Mouse (Mus musculus) NIH3T3 (cell line): Measurements from ENCODE around the gene Ptgds.
A peak's percentile ranks its signal among the peaks of the same experiment; 100 is the strongest.

ENCODE experiments used
- DNase-seq: peaks from one replicate; pipeline ENCODE4 v3.0.0-alpha.2; 2012; ENCODE audit warnings: low read depth

Gene Ptgds

DNA sequence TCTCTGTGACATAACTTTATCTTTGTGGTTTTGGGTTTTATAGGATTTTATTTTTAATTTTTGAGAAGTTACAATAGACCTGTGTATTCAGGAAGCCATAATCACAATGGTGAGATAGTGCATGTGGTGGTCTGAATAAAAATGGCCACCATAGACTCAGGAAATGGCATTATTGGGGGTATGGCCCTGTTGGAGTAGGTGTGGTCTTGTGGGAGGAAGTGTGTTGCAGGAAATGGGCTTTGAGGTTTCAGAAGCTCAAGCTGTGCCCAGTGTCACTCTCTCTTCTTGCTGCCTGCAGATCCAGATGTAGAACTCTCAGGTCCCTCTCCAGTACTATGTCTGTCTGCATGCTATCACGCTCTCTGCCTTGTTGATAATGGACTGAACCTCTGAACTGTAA, 10.7 kb upstream of the Ptgds start:
- no peak for DNase-seq

DNA sequence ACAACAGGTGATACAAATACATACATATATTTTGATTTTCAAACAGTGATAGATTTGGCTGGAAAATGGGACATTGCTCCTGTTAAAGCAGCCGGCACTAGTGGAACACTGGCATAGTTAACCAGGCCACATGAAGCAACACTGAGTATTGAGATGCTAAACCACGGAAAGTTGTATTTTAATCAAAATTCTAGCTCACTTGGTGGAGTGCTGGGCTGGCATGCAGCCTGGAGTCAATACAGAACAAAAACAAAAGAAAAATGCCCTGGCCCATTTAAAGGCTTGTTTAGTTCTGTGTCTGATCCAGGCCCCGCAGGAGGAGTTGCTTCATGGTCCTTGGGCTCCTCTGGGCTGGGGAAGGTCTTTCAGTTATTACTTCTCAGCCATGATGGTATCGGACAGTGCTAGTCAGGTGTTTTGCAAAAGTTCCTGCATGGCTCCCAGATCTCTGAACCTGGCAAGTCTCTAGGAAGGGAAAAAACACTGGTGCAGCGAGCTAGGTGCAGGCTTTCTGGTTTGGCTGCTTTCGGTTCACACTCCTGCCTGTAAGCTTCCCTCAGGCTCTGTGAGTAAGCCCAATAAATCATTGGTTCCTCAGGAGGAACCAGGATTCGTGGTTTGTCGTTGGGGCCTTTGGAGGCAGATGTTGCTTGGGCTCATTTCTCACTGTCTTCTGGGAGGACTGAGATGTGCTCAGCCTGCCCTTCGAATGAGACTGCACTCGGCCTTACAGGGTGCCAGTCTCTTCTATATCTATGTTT, 9.9 kb upstream of the Ptgds start:
- peak; percentile 55 for DNase-seq

DNA sequence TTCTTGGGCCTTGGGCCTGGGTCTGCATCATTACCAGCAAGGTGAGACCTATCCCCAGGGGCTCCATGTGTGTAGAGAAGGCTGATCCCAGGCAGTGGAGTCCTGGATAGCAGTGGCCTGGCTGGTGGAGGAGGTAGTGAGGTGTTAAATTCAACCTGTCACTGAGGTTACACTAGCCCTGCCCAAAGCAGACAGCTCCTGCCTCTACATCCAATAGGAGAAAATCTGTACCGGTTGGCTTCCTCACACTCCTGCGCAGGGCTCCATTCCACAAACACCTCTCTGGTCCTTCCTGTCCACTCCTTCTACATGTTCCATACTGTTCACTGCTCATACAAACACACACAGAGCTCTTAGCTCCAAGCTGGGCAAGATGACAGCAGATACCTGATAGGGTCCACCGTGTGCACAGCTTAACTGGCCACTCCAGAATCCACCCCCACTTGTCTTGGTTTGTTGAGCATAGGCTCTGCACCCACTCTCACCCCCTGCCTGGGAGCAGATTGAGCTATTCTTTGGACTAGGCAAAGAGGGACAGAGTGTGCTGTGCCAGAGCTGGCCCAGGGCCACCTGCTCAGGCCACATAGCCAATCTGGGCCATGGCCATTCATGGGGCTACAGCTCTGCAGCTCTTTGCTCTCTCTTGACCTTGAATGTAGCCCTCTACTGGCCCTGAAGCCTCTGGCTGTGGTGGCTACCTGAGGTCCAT, 8.3 kb upstream of the Ptgds start:
- DNase-seq, result no peak

DNA sequence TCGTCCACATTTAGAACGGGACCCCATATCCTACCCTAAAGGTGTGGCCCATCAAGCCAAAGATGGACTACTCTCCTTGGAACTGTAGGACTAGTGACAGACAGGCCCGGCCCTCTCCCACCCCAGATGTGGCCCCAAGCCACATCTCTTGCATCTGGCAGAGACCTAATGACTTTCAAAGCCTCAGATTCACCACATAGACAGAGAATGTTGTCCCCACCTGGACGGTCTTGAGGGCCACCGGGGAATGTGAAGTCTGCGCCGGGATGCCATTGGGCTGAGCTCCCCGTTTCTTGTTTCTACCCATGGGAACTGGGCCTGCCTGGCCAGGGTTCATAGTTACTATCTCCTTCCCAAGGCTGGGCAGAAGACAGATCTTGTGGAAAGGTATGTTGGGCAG, 7.7 kb upstream of the Ptgds start:
- no peak for DNase-seq

DNA sequence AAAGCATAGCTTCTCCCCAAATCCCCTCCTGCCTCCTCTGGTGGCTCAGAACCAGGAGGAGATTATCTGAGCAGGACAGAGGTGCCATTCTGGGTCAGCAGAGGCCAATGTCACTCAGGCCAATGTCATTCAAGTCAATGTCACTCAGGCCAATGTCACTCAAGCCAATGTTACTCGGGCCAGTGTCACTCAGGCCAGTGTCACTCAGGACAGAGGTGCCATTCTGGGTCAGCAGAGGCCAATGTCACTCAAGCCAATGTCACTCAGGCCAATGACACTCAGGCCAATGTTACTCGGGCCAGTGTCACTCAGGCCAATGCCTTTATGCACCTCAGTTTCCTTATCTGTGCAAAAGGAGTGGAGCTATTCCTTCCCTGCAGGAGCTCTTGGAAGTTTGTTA, 2.7 kb upstream of the Ptgds start:
- no peak for DNase-seq

DNA sequence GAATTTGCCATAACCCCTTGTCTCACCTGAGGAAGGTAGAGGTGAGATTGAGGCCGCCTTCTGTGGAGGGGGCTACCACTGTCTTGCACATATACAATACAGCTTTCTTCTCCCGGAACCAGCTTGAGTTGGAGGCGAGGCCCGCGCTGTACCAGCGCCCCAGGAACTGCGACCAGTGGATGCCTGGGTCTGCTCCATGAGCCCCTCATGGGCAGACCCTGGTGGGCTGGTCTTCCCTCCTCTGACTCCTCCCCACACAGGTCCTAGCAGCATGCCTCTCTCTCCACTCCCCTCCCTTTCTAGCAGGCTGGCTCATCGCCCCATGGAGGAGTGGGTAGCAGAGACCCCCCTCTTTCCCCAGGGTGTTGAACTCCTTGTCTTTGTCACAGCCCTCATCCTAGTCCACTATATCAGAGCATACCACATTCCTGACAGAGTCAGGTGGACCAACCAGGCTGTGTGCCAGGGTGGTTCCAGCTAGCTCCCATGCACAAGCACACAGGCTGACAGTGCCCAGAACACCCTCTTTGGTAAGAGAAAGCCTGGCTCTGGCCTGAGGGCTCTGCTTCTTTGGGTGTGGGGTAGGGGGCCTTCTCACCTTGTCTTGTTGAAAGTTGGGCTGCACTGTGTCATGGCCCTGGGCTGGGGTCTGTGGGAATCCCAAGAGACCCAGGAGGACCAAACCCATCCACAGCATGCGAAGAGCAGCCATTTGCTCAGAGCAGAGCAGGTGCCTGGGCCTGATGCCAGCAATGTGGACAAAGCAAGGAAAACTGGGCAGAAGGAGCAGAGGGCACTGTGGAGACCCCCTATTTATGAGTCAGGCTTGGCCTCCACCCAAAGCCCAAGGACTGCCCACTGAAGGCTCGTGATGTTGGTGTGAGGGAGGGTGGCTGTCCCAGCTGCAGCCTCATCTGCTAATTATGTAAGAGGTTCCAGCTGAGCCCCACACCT, 607 bp downstream of the Ptgds start:
- DNase-seq, result peak; percentile 47

DNA sequence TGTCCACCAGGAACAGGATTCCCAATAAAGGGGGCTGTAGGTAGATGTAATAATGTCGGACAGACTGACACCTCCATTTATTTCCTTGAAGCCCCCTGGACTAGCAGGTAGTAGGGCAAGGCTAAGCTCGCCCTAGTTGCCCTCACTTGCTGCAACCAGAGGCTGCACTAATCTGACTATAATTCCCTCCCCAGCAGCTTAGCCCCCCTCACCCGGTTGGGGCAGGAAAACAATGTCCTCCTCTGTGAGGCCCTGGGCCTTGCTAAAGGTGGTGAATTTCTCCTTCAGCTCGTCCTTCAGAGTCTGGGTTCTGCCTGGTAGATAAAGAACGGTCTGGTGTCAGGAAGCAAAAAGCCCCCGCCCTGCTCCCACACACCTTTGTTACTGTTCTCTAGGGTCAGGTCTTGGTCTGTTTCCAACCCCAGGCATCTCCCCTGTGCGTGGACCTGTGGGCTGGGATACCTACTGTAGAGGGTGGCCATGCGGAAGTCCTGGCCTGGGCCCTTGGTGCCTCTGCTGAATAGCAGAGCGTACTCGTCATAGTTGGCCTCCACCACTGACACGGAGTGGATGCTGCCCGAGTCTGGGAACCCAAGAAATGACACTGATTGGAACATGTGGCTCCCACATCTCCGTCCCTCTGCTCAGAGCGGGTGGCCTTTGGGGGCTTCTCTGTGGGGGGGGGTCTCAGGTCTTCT, 2.1 kb downstream of the Ptgds start:
- DNase-seq, result no peak

DNA sequence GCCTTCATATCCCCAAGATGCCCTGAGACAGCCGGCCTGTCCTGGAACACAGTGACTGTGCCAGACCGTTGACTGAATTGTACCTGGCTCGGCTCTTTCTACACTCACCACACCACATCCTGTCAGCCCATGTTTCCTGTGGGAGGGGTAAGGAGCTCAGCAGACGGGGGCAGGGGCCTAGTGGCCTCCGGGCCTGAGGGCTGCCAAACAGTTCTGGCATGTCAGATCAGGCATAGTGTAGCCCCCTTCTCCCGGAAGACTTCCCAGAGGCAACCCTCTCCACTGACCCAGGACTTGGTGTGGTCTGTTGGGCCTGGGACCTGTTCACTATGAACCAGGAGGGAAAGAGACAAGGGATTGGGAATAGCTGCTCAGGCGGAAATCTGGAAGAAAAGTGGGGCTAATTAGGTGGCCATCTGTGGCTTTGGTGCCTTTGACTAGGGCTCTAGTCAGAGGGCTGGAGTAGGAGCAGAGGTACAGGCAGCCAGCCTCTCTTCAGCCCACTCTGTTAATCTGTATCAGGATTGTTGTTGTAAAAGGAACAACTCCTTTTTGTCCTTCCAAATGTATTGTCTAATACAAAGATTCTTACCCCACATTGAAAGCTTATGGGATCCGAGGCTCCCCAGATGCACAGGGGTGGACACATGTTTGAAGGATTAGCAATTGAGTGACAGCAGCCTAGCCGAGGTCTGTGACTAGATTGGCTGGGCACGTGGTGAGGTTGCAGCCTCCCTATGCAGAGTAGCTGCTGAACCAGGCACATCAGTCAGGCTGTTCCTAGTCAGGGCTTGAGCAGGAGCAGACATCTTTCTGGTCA, 3.8 kb downstream of the Ptgds start:
- DNase-seq, result peak; percentile 34

DNA sequence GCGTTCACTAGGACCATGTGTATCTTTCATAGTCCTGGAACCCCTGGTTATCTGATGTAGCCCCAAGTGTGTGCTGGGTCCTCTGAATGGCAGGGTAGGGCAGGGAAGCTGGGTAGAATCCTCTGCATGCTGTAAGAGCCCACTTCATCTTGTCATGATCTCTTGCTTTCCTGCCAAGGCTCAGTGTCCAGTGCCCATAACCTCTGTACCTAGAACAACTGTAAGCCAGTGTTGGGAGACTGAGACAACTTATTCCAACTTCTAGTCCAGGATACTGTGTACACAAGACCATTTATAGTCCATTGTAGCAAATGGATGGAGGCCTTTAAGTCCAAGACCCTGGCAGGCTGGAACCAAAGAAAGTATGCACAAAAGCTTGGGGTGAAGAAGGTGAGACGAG, 4.6 kb downstream of the Ptgds start:
- DNase-seq, result no peak

DNA sequence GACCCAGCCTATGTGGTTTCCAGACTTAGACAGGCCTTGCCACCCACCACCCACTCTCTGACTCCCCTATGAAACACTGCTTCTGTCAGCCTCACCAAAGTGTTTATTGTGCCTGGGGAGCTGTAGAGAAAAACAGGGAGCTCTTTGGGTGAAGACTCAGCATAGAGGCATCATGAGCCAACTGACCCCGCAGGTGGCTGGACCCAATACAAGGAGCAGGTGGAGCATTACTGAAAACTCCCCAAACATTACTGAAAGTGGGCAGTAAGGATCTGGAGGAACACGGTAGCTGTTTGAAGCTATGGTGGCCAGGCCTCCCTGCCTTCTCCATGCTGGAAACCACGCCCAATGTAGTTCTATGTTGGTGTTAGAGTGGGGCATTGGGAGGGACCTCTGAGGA, 6.2 kb downstream of the Ptgds start:
- no peak for DNase-seq

DNA sequence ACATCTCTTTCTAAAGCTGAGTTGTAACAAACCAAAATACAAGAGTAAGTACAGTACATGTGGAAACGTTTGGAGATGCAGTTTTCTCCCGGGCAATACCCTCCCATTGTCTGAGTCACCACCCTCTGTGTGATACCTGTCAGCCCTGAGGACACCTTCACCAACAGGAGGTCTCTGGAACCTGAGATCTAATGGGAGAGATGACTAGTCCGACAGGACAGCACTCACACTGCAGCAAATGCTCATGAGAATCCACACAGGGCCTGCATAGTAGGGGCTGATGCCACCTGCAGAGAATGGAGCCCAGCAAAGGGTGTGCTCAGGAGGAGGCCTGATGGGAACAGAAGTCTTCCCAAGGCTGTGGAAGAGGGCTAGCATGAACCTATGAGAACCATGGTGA, 8.4 kb downstream of the Ptgds start:
- DNase-seq, result no peak

DNA sequence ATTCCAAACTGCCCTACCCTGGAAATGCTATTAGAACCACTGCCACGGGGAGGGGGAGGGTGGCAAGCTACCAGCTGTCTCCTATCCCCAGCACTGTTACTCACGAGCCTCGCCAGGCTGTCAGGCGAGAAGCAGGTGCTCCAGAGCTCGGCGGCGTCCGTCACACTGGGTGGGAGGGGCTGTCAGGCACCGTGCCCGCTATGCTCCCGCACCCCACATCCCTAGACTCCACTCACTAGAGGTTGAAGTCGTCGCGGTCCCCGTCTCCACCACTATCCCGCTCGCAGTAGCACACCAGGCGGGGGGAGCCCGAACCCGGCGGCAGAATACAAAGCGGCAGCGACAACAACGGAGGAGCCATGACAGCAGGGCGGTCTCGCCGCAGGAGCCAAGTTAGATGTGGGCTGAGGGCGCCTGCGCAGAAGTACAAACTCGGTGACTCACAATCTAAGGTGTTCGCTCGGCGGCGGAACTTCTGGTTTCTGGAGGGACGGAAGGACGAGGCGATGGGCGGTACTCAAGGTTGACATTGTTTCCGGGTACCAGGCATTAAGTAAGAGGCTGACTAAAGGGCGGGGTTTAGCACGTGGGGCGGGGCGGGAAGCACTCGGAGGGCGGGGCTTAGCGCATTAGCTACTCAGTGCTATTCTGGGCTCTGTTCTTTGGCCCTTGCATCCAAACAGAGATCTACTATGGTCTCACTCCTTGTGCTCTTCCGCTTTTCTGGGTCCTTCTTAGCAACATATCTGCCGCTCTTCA, 9.1 kb downstream of the Ptgds start, which contains the start of gene Paxx:
Gene Paxx (minus strand): TSS at position 544 of the 759 bp plus-strand sequence.
- peak; percentile 98 for DNase-seq

DNA sequence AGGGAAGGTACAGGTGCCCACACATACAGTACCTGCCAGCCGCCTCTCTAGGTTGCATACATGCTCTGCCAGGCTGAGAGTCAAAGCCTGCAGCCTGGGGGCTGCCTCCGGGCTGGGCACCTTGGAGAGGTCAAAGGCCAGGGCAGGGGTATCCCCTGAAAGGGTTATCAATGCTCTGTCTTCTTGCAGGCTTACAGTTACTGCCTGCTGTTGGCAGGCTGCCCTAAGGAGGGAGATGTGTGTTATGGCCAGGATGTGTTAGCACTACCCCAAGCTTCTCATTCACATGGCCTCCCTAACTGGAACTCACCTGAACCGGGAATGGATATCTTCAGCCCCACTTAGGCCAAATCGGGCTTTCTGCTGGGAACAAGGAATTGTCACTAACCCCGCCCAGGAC, 9.7 kb downstream of the Ptgds start:
- peak; percentile 65 for DNase-seq

DNA sequence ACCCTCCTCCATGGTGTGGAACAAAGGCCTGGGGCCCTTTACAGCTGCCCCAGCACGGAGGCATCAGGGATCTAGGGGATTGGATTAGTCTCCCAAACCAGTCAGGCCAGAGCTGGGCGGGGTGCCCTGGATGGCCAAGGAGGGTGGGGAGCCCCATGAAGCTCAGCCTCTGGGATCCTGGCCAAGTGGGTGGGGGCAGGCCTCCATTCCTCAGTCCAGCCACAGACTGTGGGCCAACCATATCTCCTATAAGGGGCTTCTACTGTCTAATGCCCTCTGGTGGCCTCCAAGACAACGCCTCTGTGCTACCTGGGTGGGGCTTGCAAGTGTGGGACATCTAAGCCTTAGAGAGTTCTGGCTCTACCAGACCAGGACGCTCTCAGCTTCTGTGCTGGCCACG, 10.9 kb downstream of the Ptgds start:
- peak; percentile 80 for DNase-seq

DNA sequence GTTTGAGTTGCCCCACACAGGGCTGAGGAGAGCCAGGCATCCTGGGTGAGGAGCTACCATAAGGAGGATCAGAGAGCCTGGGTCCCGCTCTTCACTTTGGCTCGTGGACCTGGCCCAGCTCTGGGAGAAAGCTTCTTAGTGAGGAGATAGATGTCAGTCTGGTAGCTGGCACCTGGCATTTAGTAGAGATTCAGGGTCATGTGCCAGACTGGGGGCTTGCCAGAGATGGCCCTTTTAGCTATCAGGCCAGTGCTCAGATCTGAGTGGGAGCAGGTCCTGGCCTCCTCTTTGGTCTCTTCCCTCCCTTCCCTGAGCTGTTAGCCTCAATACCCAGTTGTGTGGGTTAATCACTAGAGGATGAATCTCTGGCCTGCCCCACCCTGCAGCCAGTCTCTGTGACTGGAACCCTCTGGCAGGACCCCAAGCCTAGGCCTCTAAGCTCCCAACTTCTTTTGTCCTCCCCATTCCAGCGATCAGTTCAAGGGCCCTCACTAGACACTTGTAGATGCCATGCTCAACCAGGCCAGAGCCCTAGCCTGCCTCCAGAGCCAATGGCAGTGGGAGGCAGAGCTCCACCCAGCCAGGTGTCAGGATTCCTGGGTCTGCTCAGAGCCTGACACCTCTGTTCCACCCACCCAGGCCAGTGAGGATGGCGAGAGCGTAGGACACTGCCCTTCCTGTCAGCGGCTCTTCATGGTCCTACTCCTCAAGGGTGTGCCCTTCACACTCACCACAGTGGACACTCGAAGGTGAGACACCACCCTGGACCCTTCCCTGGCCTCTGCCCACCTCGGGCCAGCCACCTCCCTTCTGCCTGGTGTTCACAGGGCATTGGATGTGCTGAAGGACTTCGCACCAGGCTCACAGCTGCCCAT, 12.6 kb downstream of the Ptgds start:
- DNase-seq, result no peak

DNA sequence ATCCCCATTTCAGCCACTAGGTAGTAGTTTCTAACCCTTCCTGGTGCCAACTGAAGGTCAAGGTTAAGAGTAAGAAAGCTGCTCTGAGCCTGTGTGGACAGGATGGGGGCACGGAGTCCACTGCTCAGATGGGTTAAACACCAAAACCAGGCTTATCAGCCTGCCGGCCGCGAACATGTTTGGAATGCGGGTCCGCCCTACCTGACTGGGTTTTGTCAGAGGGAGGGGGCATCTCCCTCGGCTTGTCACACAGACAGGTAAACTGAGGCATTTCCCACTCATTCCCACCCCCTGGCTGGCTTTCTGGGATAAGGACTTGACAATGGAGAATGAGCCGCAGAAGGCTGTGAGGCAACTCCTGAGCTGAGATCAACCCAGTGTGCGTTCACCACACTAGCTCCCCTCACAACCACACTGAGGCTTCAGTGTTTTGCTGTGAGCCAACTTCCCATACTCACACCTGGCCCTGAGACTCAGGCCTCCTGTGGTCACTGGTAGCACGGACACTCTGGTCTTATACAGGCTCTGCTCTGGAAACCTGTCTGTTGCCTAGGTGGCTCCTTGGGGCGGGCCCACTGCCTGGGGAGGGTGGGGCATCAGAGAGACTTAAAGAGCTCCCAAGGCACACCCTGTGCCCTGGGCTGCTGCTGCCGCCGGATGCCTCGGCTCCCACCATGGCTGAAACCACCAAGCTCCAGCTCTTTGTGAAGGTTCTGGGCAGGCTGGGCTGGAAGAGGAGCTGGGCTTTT, 13.5 kb downstream of the Ptgds start, which contains the start of gene Clic3:
Gene Clic3 (plus strand): TSS at position 634 of the 749 bp plus-strand sequence.
- no peak for DNase-seq

DNA sequence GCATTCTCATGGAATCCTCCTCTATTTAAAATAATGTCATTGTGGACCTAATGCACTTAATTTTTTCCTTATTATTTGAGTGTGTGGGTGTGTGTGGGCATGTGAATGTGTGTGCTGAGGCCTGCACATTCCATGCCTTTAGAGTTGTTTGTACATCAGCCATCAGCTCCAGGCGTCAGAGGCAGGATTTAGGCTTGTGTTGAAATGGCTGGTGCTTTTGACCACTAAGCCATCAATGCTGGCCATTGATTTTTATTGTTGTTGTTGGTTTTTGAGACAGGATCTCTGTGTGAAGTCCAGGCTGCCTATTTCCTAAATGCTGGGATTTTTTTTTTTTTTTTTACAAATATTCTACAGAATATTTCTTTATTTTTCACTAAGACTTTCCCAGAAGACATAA, 16.9 kb downstream of the Ptgds start:
- no peak for DNase-seq
